Mouse (Mus musculus) c-Kit-positive CD71-positive TER-119-positive erythroid progenitor cells, embryonic 14.5 days (primary cell): ENCODE measurements around the gene Eef2k.

Source experiments
- DNase-seq: peaks from one replicate; pipeline ENCODE4 v3.0.0-alpha.2; 2013; ENCODE audit warnings: low spot score

Gene Eef2k

DNA sequence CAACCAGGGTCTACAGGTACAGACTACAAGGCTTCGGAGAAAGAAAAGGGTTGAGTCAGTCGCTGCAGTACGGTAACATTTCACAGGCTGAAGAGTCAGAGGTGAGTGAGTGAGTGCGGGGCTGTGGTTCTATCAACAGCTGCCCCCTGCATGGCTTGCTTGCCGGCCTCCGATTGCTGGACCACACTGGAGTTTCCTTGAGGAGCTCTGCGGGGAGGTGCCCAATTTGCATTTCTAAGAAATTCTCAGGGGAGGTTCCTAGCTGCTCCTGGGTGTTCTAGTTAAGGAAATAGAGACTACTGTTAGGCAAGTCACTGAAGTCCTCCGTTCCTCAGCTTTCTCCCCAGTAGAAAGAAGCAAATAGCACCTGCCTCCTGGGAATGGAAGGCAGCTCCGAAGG is 2.1 kb downstream of the Eef2k start:
- no peak for DNase-seq

DNA sequence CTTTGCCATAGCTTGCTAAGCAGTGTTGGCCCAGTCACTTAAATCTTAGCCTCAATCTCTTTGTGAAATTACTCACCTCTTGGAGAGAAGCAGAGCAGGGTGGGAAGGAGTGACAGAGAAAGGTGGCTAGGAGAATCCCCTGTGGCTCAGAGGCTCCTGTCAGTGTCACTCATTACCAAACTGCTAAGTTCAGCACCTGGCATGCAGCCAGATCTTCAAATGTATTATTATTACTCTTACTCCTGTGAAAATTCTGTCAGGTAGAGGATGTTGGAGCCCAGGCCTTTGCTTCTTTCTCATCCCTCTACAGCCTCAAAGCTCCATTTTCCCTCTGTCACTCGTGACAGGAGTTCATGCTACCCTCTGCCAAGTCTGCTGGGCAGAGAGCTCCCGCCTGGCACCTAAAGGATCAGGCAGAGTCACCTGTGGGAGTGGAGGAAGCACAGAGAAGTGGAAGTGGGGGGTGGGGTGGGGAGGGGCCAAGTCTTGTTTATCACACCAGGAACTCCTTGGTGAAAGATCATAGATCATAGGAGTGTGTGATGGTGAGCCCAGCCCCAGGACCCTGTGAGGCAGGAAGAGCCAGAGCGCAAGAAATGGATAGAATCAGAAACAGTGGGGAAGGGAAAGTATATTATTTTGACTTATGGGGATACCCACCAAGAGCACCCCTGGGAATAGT is 6.3 kb downstream of the Eef2k start:
- no peak for DNase-seq

DNA sequence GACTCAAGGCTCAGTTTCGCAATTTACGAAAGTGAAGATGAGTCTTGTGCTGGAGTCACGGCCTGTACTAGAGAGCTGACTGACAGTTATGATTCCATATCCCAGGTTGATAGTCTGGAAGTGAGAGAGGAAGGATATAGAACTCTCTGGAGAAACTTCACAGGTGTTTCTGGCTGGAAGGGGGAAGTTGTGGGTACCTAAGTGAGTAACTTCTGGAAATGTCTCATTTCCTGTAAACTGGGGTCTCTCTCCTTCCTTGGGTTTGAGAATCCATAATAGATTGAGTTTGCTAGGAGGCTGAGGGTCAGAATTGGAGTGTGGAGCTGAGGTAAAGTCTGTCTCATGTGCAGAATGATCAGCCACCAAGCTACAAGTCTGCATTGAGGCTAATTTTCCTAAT is 7.5 kb downstream of the Eef2k start:
- no peak for DNase-seq

DNA sequence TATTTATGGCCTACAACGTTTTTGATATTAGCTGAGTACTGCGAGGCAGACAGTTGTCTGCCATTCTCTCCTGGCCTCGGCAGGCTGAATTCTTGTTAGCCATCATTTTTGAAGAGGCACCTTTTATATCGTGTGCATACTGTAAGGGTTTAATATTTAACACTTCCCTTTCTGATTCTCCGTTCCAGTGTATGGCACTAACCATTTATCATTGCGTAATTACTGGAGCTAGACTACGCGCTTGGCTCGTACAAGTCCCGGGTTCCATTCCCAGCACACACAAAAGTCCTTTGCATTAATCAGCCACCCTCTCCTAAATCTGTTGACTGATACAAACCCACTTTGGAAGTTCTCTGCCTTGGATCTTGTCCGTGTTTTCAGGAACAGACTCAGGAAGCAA is 17.2 kb downstream of the Eef2k start:
- no peak for DNase-seq

DNA sequence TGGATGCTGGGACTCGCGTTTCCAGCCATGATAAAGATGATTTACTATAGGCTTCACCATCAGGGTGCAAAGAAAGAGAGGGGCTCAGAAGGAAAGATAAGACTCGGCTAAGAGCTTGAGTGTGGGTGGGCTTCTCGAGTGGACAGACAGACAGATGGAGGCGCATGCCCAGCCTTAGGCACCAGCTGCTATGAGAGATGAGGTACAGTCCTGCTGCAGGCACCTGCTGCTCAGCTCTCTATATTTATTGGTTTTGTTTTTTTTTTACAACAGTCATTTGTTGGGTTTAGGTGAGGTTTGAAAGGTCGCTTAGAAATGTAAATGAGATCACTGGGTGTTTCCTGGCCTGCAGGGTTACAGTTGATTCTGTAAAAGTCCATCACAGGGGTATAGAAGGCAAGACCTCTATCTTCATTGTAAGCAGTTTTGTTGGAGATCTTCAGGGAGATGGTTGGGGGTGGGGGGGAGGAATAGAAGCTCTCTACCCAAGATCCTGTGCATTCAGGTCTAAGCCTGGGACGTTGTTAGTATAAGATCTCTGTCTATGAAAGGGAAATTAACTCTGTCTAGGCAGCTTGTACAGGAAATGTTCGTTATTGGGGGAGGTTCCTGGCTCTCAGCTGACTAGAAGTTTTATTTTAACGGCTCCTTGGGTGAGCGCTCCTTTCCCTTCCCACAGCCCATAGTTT is 18.3 kb downstream of the Eef2k start:
- no peak for DNase-seq

DNA sequence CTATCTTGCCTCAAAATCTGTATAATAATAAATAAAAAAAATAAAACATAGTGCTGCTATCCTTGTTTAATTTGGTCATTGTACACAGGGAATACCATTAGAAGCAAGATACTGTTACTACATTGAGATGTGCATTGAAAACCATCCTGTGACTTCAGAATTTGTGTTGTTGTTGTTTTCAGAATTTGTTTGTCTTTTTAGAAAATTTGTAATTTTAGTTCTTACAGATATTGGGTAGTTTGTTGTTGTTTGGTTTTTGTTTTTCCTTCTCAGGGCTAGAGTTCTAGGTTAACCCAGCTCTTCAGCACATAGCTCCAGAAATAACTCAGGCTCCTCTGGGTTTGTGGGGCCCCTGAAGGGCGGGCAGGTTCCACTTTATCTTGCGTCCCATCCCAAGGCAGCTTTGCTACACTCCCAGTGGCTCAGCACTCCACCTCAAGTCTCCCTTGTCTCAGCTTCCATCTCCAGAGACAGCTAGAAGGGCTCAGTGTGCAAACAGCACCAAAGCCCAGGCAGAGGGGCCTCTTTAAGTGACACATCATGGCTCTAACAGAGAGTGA is 18.9 kb downstream of the Eef2k start:
- DNase-seq: peak; percentile 84

DNA sequence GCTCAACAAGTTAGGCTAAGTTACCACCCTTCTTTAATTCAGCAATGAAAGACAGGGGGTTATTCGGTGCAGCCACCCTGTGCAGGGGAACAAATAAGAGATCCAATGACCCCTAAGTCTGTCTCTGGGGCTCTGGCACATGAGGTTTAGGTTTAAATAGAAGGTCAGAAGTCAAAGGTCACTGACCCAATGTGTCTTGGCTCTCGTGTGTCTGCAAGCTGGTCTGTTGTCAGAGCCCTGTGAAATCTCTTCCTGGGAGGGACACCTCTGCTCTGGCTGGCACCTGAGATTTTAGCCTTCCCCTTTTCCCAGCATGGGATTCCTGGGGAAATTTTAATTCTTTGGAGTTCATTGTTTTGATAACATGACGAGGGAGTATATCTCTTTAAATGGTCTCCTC is 19.6 kb downstream of the Eef2k start:
- no peak for DNase-seq

DNA sequence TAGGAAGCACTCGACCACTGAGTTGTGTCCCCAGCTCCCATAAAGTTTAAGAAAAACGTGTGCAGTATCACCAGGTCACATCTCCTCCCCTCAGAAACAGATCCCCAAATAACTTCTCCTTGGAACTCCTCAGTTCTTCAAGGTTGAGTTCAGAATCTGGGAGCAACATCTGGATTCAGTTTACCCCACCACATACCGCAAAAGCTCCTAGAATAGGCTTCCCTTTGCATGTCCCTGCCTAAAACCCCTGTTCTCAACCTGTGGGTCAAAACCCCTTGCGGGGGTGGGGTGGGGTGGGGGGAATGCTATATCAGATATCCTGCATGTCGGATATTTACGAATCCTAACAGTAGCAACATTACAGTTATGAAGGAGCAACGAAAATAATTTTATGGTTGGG is 20.0 kb downstream of the Eef2k start:
- DNase-seq: no peak

DNA sequence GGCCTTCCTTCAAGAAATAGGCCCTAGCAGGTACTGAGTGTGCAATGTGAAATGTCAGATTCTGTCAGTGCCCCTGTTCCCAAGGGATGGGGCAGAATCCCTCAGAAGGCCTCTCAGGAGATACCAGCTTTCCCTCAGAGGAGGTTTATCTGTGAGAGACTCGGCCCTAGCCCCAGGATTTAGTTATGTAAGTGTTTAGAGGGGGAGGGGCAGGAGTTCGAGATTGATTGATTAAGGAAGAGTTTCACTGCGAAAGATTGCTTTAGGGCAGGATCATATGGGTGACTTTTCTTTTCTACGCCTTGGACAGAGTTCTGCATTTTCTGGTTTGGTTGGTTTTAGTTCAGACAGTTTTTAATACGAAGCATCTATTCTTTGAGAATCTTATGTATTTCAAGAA is 20.8 kb downstream of the Eef2k start:
- no peak for DNase-seq

DNA sequence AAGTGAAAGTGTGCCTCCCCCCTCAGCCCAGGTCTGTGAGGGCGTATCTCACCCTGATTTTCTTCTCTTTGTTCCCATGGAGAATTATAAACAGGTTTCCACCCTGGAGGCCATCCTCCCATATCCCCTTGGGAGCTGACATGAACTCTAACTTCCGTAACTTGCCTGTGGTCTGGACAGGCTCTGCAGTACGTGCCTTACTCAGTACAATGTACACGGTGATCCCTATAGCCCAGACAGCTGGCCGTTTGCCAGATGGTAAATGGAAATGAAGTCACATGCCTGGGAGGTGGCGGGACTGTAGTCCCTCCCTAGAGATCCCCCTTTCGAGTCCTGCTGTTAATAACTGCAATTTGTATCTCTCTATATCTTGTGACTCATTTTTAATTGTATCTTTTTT is 22.5 kb downstream of the Eef2k start:
- DNase-seq: peak; percentile 80

DNA sequence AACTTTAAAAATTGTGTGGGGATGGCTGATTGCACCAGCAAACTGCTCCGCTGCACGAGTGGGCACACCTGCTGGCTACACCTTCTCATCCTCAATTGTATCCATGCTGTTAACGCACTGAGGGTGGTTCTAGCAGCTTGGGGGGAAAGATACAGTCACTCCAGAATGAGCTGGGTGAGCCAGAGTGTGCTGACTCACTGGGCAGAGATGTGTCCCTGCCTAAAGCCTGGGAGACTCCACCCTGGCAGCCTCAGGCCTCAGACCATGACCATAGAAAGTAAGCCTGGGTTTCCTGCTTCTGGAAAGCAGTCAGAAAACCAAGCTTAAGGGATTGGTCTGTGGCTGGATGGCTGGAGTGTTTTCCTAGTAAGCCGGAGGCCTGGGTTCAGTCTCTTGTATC is 23.2 kb downstream of the Eef2k start:
- DNase-seq: peak; percentile 84

DNA sequence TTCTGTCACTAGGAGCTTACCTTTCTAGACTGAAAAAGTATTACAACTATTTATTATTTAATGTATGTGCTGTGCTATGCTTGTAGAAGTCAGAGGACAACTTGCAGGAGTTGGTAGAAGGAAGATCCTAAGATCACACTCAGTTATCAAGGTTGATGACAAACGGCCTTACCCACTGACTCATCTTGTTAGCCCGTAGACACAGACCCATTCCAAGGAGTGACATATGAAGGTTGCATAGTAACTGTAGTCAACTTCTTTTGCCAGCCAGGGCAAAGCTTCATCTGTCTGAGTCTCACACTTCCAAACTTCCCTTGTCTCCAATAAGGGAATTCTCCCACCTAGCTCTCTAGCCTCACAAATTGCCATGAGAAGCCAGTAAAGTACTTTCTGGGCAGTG is 24.1 kb downstream of the Eef2k start:
- DNase-seq: no peak

DNA sequence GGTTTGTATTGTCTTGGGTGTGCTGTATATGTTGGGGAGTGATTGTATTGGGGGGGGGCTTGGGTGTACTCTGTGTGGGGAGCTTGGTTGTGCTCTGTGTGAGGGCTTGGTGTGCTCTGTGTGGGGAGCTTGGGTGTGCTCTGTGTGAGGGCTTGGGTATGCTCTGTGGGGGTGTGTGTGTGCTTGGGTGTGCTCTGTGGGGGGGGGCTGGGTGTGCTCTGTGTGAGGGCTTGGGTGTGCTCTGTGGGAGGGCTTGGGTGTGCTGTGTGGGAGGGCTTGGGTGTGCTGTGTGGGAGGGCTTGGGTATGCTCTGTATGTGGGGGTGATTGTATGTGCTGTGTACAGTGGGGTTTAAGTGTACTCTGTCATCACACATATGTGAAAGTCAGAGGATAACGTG is 25.1 kb downstream of the Eef2k start:
- no peak for DNase-seq

DNA sequence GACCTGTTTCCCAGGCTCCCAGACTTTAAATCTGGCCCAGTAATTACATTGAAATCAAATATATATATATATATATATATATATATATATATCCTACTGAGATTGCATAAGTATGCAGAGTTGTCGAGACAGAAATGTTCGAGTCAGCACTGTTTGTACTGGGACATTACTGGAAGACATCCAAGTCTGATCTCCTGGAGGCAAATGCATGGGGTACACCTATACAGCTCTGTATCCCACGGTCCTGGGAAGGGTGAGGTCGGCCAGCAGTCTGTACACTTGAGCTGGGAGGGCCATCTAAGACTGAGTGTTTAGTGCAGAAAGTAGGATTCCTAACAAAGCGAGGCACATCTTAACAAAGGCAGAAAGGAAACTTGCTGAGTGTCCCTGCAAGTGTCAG is 27.3 kb downstream of the Eef2k start:
- DNase-seq: no peak

DNA sequence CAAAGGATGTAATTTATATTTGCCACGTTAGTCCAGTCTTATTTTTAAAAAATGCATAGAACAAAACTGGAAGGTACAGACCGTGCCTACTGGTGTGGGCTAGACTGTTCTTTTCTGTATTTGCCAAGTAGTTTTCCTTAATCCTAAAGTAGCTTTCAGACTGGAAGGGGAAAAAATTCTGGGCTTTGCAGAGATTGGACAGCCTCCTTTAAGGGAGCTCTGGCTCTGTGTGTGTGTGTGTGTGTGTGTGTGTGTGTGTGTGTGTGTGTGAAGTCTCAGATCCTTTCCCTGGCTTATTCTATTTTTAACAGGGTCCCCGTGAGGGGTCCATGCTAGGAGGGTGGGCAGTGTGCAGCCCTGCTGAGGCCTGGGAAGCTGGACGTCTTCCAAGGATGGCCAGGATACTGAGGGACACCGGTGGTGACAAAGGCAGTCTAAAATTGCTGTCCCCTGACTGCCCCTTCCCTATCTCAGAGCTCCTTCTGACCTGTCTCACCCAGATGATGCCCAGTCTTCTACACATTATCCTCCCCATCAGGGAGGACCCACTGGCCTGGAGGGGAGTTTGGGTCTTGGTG is 27.9 kb downstream of the Eef2k start:
- no peak for DNase-seq

DNA sequence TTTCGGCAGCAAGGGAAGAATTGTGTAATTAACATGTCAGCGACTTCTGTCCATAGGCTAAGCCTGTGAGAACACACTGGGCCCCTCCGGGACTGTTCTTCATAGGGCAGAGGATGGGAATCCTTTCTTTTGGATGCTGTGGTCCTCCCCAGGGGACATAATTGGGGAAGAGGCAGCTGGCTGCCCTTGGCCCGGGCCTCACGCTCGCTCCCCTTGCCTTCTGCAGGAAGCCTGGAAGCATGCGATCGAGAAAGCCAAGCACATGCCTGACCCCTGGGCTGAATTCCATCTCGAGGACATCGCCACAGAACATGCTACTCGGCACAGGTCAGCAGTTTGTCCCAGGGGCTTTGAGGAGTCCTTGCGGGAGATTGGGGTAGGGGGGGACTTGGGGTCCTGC is 30.5 kb downstream of the Eef2k start:
- DNase-seq: no peak

DNA sequence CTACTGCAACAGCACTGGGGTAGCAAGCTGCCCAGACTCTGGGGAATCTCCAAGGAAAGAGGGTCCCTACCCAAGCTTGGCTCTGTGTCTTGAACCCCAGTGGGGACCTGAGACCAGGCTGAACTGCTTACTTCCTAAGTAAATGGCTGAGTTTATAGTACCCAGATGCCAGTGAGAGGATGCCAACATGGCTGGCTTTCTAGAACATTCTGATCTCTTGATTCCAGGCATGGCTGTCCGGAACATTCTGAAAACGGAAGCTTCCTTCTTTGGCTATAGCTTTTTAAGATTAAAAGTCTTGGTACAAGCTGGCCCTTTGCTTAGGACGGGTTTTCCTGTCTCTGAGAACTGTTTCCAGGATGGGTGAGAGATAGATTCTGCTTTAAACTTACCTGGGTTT is 31.4 kb downstream of the Eef2k start:
- DNase-seq: no peak

DNA sequence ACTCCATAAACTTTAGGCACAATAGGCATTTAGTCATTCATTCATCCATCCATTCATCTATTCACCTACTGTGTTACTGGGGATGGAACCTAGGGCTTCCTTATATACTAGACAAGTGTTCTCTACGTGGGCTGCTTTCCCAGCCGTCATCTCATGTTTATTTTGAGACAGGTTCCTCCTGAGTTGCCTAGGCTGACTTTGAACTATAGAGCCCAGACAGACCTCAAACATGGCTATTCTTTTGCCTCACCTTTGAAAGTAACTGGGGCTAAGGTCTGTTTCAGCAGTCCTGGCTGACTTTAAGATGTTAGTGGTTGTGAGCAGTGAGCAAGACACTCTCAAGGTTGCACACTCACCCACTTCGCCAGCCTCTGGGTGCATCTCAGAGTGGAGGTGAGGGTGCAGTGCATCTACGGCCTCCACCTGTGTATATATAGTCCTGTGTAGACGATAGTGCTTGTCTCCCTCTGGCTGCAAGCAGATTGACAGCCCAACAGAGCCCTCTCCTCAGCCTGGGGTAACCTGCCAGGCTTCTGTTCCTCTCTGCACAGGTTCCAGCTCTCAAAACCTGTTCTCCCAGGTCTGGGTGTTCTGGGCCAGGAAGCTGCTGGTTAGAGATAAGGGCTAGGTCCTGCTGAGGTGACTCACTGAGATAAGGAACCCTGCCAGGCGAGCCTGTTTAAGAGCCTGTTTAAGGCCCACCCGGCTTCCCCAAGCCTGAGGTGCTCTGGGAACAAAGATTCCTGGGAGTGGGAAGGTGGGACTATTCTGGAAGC is 32.3 kb downstream of the Eef2k start:
- peak; percentile 89 for DNase-seq

DNA sequence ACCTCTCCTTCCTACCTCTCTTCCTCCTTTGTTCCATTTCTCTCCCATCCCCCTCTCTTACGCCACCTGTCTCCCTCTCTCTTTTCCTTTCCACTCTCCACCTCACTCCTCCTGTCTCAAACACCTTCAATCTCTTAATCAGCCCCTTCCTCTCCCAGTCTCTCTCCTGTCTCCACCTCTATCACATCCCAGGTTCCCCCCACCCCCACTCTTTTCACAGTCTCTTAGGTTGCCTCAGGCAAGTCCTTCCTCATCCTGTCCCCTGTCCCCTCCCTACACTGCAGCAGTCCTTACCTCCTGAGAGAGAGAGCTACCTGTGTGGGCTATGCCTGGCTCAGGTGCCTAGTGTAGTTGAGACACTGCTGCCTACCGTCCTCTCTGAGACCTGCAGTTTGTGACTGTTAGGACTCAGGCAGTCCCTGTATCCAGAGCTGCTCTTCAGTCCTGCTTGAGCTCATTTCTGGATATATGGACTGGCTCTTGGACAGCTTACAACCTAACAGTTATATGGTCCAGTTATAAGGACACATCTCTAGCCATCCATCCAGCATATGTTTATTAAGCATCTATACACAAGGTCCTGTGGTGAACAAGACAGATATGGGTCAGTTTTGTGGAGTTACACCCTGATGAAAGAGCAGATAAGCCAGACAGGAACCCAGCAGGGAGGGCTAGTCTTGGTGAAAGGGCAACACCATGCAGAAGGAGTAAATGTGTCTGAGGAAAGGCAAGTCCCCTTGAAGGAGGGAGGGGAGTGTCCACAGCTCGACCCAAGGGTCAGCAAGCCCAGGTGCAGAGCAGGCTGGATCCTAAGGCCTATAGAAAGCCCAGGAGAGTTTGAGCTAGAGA is 33.1 kb downstream of the Eef2k start:
- no peak for DNase-seq

DNA sequence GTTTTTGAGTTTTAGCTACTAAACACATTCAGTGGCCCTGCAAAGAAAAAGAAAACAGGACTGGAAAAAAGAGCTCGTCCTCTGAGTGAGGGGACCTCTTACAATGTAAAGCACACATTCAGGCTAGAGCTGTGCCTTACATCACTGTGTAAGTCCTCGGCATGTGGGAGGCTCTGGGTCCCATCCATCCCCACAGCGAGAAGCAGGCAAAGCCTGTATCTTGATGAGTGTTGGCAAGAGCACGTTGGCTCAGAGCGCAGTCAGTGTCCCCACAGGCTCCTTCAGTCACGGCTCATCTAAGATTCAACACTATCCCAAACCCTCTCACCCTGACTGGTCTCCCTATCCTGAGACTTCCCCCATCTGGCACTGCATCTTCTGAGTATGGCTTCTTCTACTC is 35.6 kb downstream of the Eef2k start:
- no peak for DNase-seq

DNA sequence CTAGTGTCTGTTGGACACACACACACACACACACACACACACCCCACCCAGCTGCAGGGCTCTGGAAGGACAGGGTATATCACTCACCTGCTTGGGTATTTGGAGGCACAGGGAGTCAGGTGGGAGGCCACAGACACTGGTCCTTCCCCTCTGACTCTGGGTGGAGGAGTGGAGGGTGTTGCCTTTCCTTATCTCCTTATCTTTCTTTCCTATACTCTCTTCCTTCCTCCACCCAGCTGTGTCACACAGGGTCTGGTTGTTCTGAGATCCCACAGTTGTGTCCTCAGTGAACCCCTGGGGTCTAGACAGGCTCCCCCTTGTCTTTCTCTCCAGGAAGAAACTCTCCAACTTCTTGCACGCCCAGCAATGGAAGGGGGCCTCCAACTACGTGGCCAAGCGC is 37.3 kb downstream of the Eef2k start:
- peak; percentile 69 for DNase-seq

DNA sequence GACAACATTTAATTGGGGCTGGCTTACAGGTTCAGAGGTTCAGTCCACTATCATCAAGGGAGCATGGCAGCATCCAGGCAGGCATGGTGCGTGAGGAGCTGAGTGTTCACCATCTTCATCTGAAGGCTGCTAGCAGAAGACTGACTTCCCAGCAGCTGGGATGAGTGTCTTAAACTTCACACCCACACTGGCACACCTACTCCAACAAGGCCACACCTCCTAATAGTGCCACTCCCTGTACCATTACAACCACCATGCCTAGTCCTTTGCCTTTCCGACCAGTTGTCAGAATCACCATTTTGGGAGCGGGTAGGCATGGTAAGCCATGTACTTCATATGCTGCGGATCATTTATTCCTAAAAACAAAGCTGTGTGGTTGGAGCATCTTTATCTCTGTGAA is 38.1 kb downstream of the Eef2k start:
- DNase-seq: no peak
